Mouse (Mus musculus) thymus, adult 2 months (tissue): Measurements from ENCODE around the gene Tmem262.

ENCODE experiments used
- CTCF ChIP-seq: fragments of 200-500 bp; IDR thresholded peaks from 2 replicates; pipeline ENCODE4 v1.5.1; 2012; ENCODE audit warnings: mild to moderate bottlenecking, control low read depth, low read length, moderate library complexity, borderline replicate concordance; ENCODE audit not compliant: control insufficient read depth, poor library complexity, insufficient read depth; ENCODE audit errors: extremely low read depth
- POLR2A ChIP-seq: fragments of 200-500 bp; IDR thresholded peaks from 2 replicates; pipeline ENCODE4 v1.6.1; 2012; ENCODE audit warnings: mild to moderate bottlenecking, low read length, control low read depth, moderate library complexity; ENCODE audit not compliant: control insufficient read depth, poor library complexity, insufficient read depth; ENCODE audit errors: extremely low read depth

- TF ChIP-seq CTCF = no peak
- TF ChIP-seq POLR2A = no peak
Observed at GRCm38 (mm10) chr19:6079983-6080480, at the start of gene Tmem262.
